Mouse (Mus musculus) forebrain, embryonic 11.5 days (tissue): ENCODE measurements around the gene Slc8a1. TPM values are rescaled to one million over a fixed set of nuclear protein-coding genes. Genes with fewer than 3 reads are reported as not detected.

Experiments
- ATAC-seq: fragments of 200-750 bp; cut with Nextera tagmentation; replicated peaks from 2 replicates; pipeline ENCODE4 v1.8.0; 2017; ENCODE audit warnings: moderate TSS enrichment; ENCODE audit not compliant: low FRiP score
- DNase-seq: peaks from one replicate; pipeline ENCODE4 v3.0.0-alpha.2; 2017; ENCODE audit warnings: low spot score
- H3K27ac ChIP-seq: fragments of 300-500 bp; sonication (generic); 2 replicates; pipeline ENCODE4 v1.5.1; 2014; ENCODE audit warnings: low read depth, low read length
- H3K27me3 ChIP-seq: fragments of 300-500 bp; sonication (generic); 2 replicates; pipeline ENCODE4 v1.6.1; 2014; ENCODE audit warnings: mild to moderate bottlenecking, low read length, mixed read lengths; ENCODE audit not compliant: control insufficient read depth, insufficient read depth
- H3K36me3 ChIP-seq: fragments of 300-500 bp; sonication (generic); 2 replicates; pipeline ENCODE4 v1.6.1; 2014; ENCODE audit warnings: mild to moderate bottlenecking, low read length, moderate library complexity, mixed read lengths; ENCODE audit not compliant: control insufficient read depth, insufficient read depth
- H3K4me1 ChIP-seq: fragments of 300-500 bp; sonication (generic); replicated peaks from 2 replicates; pipeline ENCODE4 v1.6.1; 2014; ENCODE audit warnings: low read length, mixed read lengths; ENCODE audit not compliant: control insufficient read depth, insufficient read depth
- H3K4me2 ChIP-seq: fragments of 300-500 bp; sonication (generic); 2 replicates; pipeline ENCODE4 v1.6.1; 2014; ENCODE audit warnings: low read depth, mild to moderate bottlenecking, low read length, moderate library complexity, mixed read lengths; ENCODE audit not compliant: severe bottlenecking
- H3K4me3 ChIP-seq: fragments of 300-500 bp; sonication (generic); 2 replicates; pipeline ENCODE4 v1.5.1; 2014; ENCODE audit warnings: low read depth, low read length
- H3K9ac ChIP-seq: fragments of 300-500 bp; sonication (generic); 2 replicates; pipeline ENCODE4 v1.6.1; 2014; ENCODE audit warnings: low read length
- H3K9me3 ChIP-seq: fragments of 300-500 bp; sonication (generic); 2 replicates; pipeline ENCODE4 v1.6.1; 2016; ENCODE audit warnings: low read length, mixed read lengths; ENCODE audit not compliant: control insufficient read depth
- WGBS: fragments of 180-500 bp; shearing (Covaris S2); extraction: QIAGEN DNeasy Blood & Tissue Kit; methylation state at CpG from one replicate; pipeline ENCODE4 v1.1.7; 2014; 5-methylcytosine and 5-hydroxymethylcytosine counted together
- polyA plus RNA-seq: library from polyadenylated mRNA; unstranded; fragments of >200 nt; fragmentation: Nextera tagmentation; extraction: Ambion mirVana; gene quantifications from 2 replicates; pipeline ENCODE4 v1.2.1, GENCODE M21; 2014

The Slc8a1 gene
- polyA plus RNA-seq, 1 experiment from 2014 or later: 3.6 TPM

GRCm38 (mm10) chr17:81737309-81737708 is 868 bp downstream of the Slc8a1 start:
- ATAC-seq: no peak
- 86% methylated on average over 4 of the region's 4 CpGs for WGBS
- H3K27me3 ChIP-seq: no peaks in the 10 kb centered on the region

GRCm38 (mm10) chr17:81735583-81735982 is 2.6 kb downstream of the Slc8a1 start:
- H3K9me3 ChIP-seq: no peaks in the 10 kb centered on the region
- H3K9ac ChIP-seq: no peak overlapping the region
- H3K4me1 ChIP-seq: no peaks in the 10 kb centered on the region
- ATAC-seq (no peak), DNase-seq (no peak)
- H3K4me3 ChIP-seq: no peak overlapping the region
- no peaks in the 10 kb centered on the region for H3K36me3 ChIP-seq
- WGBS: 90% methylated on average over 2 of the region's 2 CpGs
- H3K4me2 ChIP-seq: no peak overlapping the region
- no peak overlapping the region for H3K27ac ChIP-seq
- no peaks in the 10 kb centered on the region for H3K27me3 ChIP-seq

More at GRCm38 (mm10) chr17:81737309-81737708, 868 bp downstream of the Slc8a1 start:
- no peak overlapping the region for H3K9ac ChIP-seq
- no peaks in the 10 kb centered on the region for H3K36me3 ChIP-seq
- H3K4me3 ChIP-seq: no peak overlapping the region
- no peak for DNase-seq
- no peak overlapping the region for H3K27ac ChIP-seq
- H3K4me1 ChIP-seq: no peaks in the 10 kb centered on the region
- H3K4me2 ChIP-seq: no peak overlapping the region
- no peaks in the 10 kb centered on the region for H3K9me3 ChIP-seq

- H3K4me2 ChIP-seq: no peak overlapping the region
- no peak overlapping the region for H3K9ac ChIP-seq
- H3K27ac ChIP-seq: no peak overlapping the region
- H3K27me3 ChIP-seq: no peaks in the 10 kb centered on the region
- DNase-seq (no peak), ATAC-seq (no peak)
- H3K4me1 ChIP-seq: no peaks in the 10 kb centered on the region
- 94% methylated on average over 4 of the region's 4 CpGs for WGBS
- no peaks in the 10 kb centered on the region for H3K36me3 ChIP-seq
- H3K9me3 ChIP-seq: no peaks in the 10 kb centered on the region
- H3K4me3 ChIP-seq: no peak overlapping the region
Measured at GRCm38 (mm10) chr17:81729891-81730290, 8.3 kb downstream of the Slc8a1 start.

DNA sequence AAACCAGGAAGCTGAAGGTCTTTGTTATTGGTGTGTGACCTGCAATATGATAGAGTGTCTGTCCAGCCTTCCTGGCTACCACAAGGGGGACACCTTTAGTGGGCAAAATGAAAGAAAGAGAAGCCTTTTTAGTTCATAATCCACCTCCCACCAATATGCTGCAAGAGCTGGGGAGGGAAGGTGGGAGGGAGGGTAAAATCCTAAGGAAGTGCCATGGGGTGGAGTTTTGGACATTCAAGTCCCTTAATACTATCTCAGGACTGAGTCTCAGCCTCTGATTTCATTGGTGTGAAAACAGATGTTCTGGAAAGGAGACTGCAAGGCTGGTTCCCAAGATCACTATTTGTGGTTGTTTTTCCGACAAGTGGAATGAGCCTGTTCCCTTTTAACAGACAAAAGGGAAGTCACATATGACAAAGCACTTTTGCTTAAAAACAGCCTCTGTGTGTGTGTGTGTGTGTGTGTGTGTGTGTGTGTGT is 25.9 kb downstream of the Slc8a1 start:
- ATAC-seq: no peak
- no peak overlapping the region for H3K27ac ChIP-seq
- H3K4me3 ChIP-seq: no peak overlapping the region
- H3K4me1 ChIP-seq: no peaks in the 10 kb centered on the region
- no peaks in the 10 kb centered on the region for H3K27me3 ChIP-seq
- H3K9ac ChIP-seq: no peak overlapping the region
- no peaks in the 10 kb centered on the region for H3K36me3 ChIP-seq
- WGBS: 81% methylated on average over 1 of the region's 1 CpGs
- H3K9me3 ChIP-seq: no peaks in the 10 kb centered on the region
- H3K4me2 ChIP-seq: no peak overlapping the region
- no peak for DNase-seq

DNA sequence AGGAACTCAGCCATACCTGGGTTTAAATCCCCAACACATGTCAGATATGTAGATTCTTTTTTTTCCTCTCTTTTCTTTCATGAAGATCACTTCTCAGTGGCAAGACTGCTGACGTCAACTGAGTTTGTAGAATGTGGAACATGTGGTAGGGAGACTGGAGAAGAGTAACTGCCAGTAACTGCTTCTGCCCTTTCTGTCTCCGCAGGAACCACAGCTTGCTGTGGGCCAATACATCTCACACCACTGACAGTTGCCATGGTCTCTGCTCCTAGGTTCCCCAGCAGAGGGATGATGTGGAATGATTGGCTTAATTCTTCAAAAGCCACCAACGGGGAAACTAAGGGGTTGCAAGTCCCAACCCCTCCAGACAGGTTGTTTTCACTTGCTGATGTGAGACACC is 33.4 kb downstream of the Slc8a1 start:
- Histone ChIP-seq H3K36me3 (no peaks in the 10 kb centered on the region), H3K9me3 (no peaks in the 10 kb centered on the region), H3K4me3 (no peak overlapping the region), H3K4me2 (no peak overlapping the region), H3K9ac (no peak overlapping the region), H3K4me1 (no peaks in the 10 kb centered on the region), H3K27me3 (no peaks in the 10 kb centered on the region), H3K27ac (no peak overlapping the region)
- ATAC-seq: no peak
- no peak for DNase-seq
- WGBS: 67% methylated on average over 3 of the region's 3 CpGs

GRCm38 (mm10) chr17:81703258-81703657 is 34.9 kb downstream of the Slc8a1 start:
- WGBS: 71% methylated on average over 2 of the region's 2 CpGs
- H3K9me3 ChIP-seq: no peaks in the 10 kb centered on the region

DNA sequence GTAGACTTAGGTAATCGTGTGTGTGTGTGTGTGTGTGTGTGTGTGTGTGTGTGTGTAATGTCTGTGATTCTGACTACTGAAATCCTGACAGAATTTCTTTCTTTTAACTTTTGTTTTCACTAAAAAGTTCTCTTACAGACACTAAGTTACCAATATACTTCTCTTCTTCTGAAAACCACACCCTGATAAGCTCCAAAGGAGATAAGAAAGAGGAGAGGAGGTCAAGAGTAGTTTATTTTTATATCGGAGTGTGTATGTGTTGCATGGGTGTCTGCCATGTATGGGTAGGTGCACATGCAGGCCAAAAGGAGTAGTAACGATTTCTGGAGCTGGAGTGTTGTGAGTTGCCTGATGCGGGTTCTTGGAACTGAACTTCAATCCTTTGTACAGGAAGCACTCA is 36.5 kb downstream of the Slc8a1 start:
- Histone ChIP-seq H3K36me3 (no peaks in the 10 kb centered on the region), H3K4me3 (no peak overlapping the region), H3K4me2 (no peak overlapping the region), H3K27me3 (no peaks in the 10 kb centered on the region), H3K27ac (no peak overlapping the region), H3K9ac (no peak overlapping the region), H3K9me3 (no peaks in the 10 kb centered on the region), H3K4me1 (peaks cover 3% of the 10 kb centered on the region; the same call in 1 of the 2 replicates)
- no peak for ATAC-seq
- 88% methylated on average over 4 of the region's 4 CpGs for WGBS
- DNase-seq: no peak

More at GRCm38 (mm10) chr17:81703258-81703657, 34.9 kb downstream of the Slc8a1 start:
- Histone ChIP-seq H3K4me3 (no peak overlapping the region), H3K4me1 (peaks cover 3% of the 10 kb centered on the region; the same call in 1 of the 2 replicates), H3K27me3 (no peaks in the 10 kb centered on the region), H3K9ac (no peak overlapping the region), H3K36me3 (no peaks in the 10 kb centered on the region), H3K27ac (no peak overlapping the region), H3K4me2 (no peak overlapping the region)
- ATAC-seq (no peak), DNase-seq (no peak)

- H3K36me3 ChIP-seq: no peaks in the 10 kb centered on the region
- ATAC-seq (no peak), DNase-seq (no peak)
- H3K9me3 ChIP-seq: no peaks in the 10 kb centered on the region
- H3K4me3 ChIP-seq: no peak overlapping the region
- H3K4me1 ChIP-seq: peaks cover 3% of the 10 kb centered on the region; the same call in 1 of the 2 replicates
- no peaks in the 10 kb centered on the region for H3K27me3 ChIP-seq
- no peak overlapping the region for H3K27ac ChIP-seq
- no peak overlapping the region for H3K4me2 ChIP-seq
- 42% methylated on average over 10 of the region's 10 CpGs for WGBS
- no peak overlapping the region for H3K9ac ChIP-seq
Measured at GRCm38 (mm10) chr17:81698789-81699188, 39.4 kb downstream of the Slc8a1 start.

DNA sequence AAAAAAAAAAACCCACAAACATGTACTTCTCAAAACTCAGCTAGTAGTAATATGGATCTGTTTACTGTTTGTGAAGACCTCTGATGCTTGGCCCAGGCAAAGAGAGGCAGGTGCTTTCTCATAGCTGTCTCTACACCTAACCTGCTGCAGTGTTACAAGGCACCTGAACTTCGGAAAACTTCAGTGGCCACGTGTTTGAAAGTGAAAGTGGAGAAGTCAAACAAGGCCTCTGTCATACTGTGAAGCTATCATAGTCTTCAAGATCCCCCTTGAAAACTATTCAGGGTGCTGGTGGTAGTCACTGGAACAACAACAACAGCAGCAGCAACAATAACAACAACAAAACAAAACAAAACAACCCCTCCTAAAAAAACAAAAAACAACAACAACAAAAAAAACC is 40.5 kb downstream of the Slc8a1 start:
- Histone ChIP-seq H3K4me1 (peaks cover 3% of the 10 kb centered on the region; the same call in 1 of the 2 replicates), H3K9me3 (no peaks in the 10 kb centered on the region), H3K4me2 (no peak overlapping the region), H3K36me3 (no peaks in the 10 kb centered on the region), H3K27ac (no peak overlapping the region), H3K4me3 (no peak overlapping the region), H3K9ac (no peak overlapping the region), H3K27me3 (no peaks in the 10 kb centered on the region)
- ATAC-seq: no peak
- WGBS: 72% methylated on average over 2 of the region's 2 CpGs
- no peak for DNase-seq
